Mouse (Mus musculus) limb, embryonic 15.5 days (tissue): ENCODE measurements around the gene Dmd. TPM values are rescaled to one million over a fixed set of nuclear protein-coding genes. Genes with fewer than 3 reads are reported as not detected.

Experiments used
- ATAC-seq: fragments of 200-750 bp; cut with Nextera tagmentation; 2 replicates; pipeline ENCODE4 v1.8.0; 2017; ENCODE audit warnings: low read depth, moderate TSS enrichment; ENCODE audit not compliant: insufficient number of reproducible peaks, low FRiP score, low TSS enrichment
- H3K27ac ChIP-seq: fragments of 300-500 bp; sonication (generic); 2 replicates; pipeline ENCODE4 v1.5.1; 2015; ENCODE audit warnings: moderate library complexity, mild to moderate bottlenecking, inconsistent platforms
- H3K27me3 ChIP-seq: fragments of 300-500 bp; sonication (generic); 2 replicates; pipeline ENCODE4 v1.6.1; 2015; ENCODE audit warnings: inconsistent platforms
- H3K36me3 ChIP-seq: fragments of 300-500 bp; sonication (generic); 2 replicates; pipeline ENCODE4 v1.6.1; 2015; ENCODE audit warnings: inconsistent platforms
- H3K4me1 ChIP-seq: fragments of 300-500 bp; sonication (generic); 2 replicates; pipeline ENCODE4 v1.6.1; 2015; ENCODE audit warnings: inconsistent platforms
- H3K4me2 ChIP-seq: fragments of 300-500 bp; sonication (generic); 2 replicates; pipeline ENCODE4 v1.6.1; 2015; ENCODE audit warnings: mild to moderate bottlenecking, inconsistent platforms
- H3K4me3 ChIP-seq: fragments of 300-500 bp; sonication (generic); 2 replicates; pipeline ENCODE4 v1.5.1; 2015; ENCODE audit warnings: mild to moderate bottlenecking, inconsistent platforms
- H3K9ac ChIP-seq: fragments of 300-500 bp; sonication (generic); 2 replicates; pipeline ENCODE4 v1.6.1; 2015; ENCODE audit warnings: inconsistent platforms
- H3K9me3 ChIP-seq: fragments of 300-500 bp; sonication (generic); 2 replicates; pipeline ENCODE4 v1.6.1; 2016; ENCODE audit warnings: inconsistent platforms
- WGBS: fragments of 180-500 bp; shearing (Covaris S2); methylation state at CpG from one replicate; pipeline ENCODE4 v1.1.7; 2015; 5-methylcytosine and 5-hydroxymethylcytosine counted together
- polyA plus RNA-seq: library from polyadenylated mRNA; unstranded; fragments of >200 nt; fragmentation: Nextera tagmentation; extraction: Ambion mirVana; gene quantifications from 2 replicates; pipeline ENCODE4 v1.2.1, GENCODE M21; 2015

Dmd gene
- polyA plus RNA-seq, result 22.3 and 25.3 TPM in 2 replicates

- Histone ChIP-seq H3K27ac (no peak within 1 kb of the TSS), H3K27me3 (no peaks in the 10 kb centered on the region), H3K9me3 (no peaks in the 10 kb centered on the region), H3K4me2 (no peak within 1 kb of the TSS), H3K9ac (no peak within 1 kb of the TSS), H3K4me1 (no peaks in the 10 kb centered on the region), H3K4me3 (no peak within 1 kb of the TSS), H3K36me3 (no peaks in the 10 kb centered on the region)
- no peak for ATAC-seq
- WGBS, result 53% methylated on average over 3 of the region's 3 CpGs
Observed at GRCm38 (mm10) chrX:82948630-82949029, at the start of gene Dmd. Gene Dmd, plus strand, starts transcription at chrX:82948870.

- H3K27me3 ChIP-seq, result no peaks in the 10 kb centered on the region
- no peak overlapping the region for H3K9ac ChIP-seq
- no peak overlapping the region for H3K27ac ChIP-seq
- no peaks in the 10 kb centered on the region for H3K9me3 ChIP-seq
- ATAC-seq, result no peak
- no peaks in the 10 kb centered on the region for H3K4me1 ChIP-seq
- no peaks in the 10 kb centered on the region for H3K36me3 ChIP-seq
- H3K4me3 ChIP-seq, result no peak overlapping the region
- H3K4me2 ChIP-seq, result no peak overlapping the region
Observed at GRCm38 (mm10) chrX:82901515-82901914, 47.2 kb upstream of the Dmd start.

GRCm38 (mm10) chrX:82987683-82988082 lies 39.0 kb downstream of the Dmd start:
- H3K4me1 ChIP-seq, result no peaks in the 10 kb centered on the region
- 74% methylated on average over 1 of the region's 1 CpGs for WGBS
- H3K4me2 ChIP-seq, result no peak overlapping the region
- H3K36me3 ChIP-seq, result no peaks in the 10 kb centered on the region
- H3K9ac ChIP-seq, result no peak overlapping the region
- no peak for ATAC-seq
- H3K9me3 ChIP-seq, result no peaks in the 10 kb centered on the region
- no peak overlapping the region for H3K27ac ChIP-seq
- H3K27me3 ChIP-seq, result no peaks in the 10 kb centered on the region
- no peak overlapping the region for H3K4me3 ChIP-seq

GRCm38 (mm10) chrX:83050190-83050589 lies 101.5 kb downstream of the Dmd start:
- H3K4me2 ChIP-seq, result no peak overlapping the region
- H3K36me3 ChIP-seq, result no peaks in the 10 kb centered on the region
- no peaks in the 10 kb centered on the region for H3K9me3 ChIP-seq
- 57% methylated on average over 1 of the region's 1 CpGs for WGBS
- no peaks in the 10 kb centered on the region for H3K27me3 ChIP-seq
- ATAC-seq, result no peak
- no peak overlapping the region for H3K27ac ChIP-seq
- no peak overlapping the region for H3K4me3 ChIP-seq
- H3K9ac ChIP-seq, result no peak overlapping the region
- no peaks in the 10 kb centered on the region for H3K4me1 ChIP-seq

- no peak overlapping the region for H3K9ac ChIP-seq
- H3K4me3 ChIP-seq, result no peak overlapping the region
- no peaks in the 10 kb centered on the region for H3K9me3 ChIP-seq
- no peaks in the 10 kb centered on the region for H3K4me1 ChIP-seq
- H3K36me3 ChIP-seq, result no peaks in the 10 kb centered on the region
- no peak overlapping the region for H3K27ac ChIP-seq
- 62% methylated on average over 2 of the region's 2 CpGs for WGBS
- no peak overlapping the region for H3K4me2 ChIP-seq
- no peak for ATAC-seq
- no peaks in the 10 kb centered on the region for H3K27me3 ChIP-seq
Observed at GRCm38 (mm10) chrX:83116171-83116876, 167.7 kb downstream of the Dmd start.

- H3K4me2 ChIP-seq, result no peak overlapping the region
- no peaks in the 10 kb centered on the region for H3K4me1 ChIP-seq
- no peak overlapping the region for H3K27ac ChIP-seq
- no peak overlapping the region for H3K4me3 ChIP-seq
- ATAC-seq, result no peak
- no peaks in the 10 kb centered on the region for H3K9me3 ChIP-seq
- 46% methylated on average over 2 of the region's 2 CpGs for WGBS
- no peak overlapping the region for H3K9ac ChIP-seq
- no peaks in the 10 kb centered on the region for H3K36me3 ChIP-seq
- H3K27me3 ChIP-seq, result no peaks in the 10 kb centered on the region
Observed at GRCm38 (mm10) chrX:83117198-83117597, 168.5 kb downstream of the Dmd start.

GRCm38 (mm10) chrX:83220563-83220962 lies 271.9 kb downstream of the Dmd start:
- Histone ChIP-seq H3K4me1 (no peaks in the 10 kb centered on the region), H3K27ac (no peak overlapping the region), H3K4me2 (no peak overlapping the region), H3K27me3 (no peaks in the 10 kb centered on the region), H3K9ac (no peak overlapping the region), H3K4me3 (no peak overlapping the region), H3K36me3 (no peaks in the 10 kb centered on the region), H3K9me3 (no peaks in the 10 kb centered on the region)
- 58% methylated on average over 2 of the region's 2 CpGs for WGBS
- ATAC-seq, result no peak

- ATAC-seq, result no peak
- no peaks in the 10 kb centered on the region for H3K9me3 ChIP-seq
Observed at GRCm38 (mm10) chrX:83221050-83221449, 272.4 kb downstream of the Dmd start.

GRCm38 (mm10) chrX:83487598-83487997 lies 538.9 kb downstream of the Dmd start, which contains the start of gene Tsga8:
Gene Tsga8, minus strand, starts transcription at chrX:83487924.
- no peaks in the 10 kb centered on the region for H3K4me1 ChIP-seq
- no peak within 1 kb of the TSS for H3K9ac ChIP-seq
- H3K27me3 ChIP-seq, result no peaks in the 10 kb centered on the region
- H3K4me2 ChIP-seq, result no peak within 1 kb of the TSS
- 87% methylated on average over 15 of the region's 15 CpGs for WGBS
- H3K4me3 ChIP-seq, result no peak within 1 kb of the TSS
- no peaks in the 10 kb centered on the region for H3K9me3 ChIP-seq
- no peak within 1 kb of the TSS for H3K27ac ChIP-seq
- H3K36me3 ChIP-seq, result no peaks in the 10 kb centered on the region
- ATAC-seq, result no peak

More at GRCm38 (mm10) chrX:83221050-83221449, 272.4 kb downstream of the Dmd start:
- Histone ChIP-seq H3K36me3 (no peaks in the 10 kb centered on the region), H3K9ac (no peak overlapping the region), H3K4me1 (no peaks in the 10 kb centered on the region), H3K4me2 (no peak overlapping the region), H3K27ac (no peak overlapping the region), H3K27me3 (no peaks in the 10 kb centered on the region), H3K4me3 (no peak overlapping the region)
- WGBS, result 64% methylated on average over 1 of the region's 1 CpGs

- no peak overlapping the region for H3K27ac ChIP-seq
- H3K27me3 ChIP-seq, result no peaks in the 10 kb centered on the region
- no peak overlapping the region for H3K4me2 ChIP-seq
- H3K9ac ChIP-seq, result no peak overlapping the region
- no peaks in the 10 kb centered on the region for H3K4me1 ChIP-seq
- no peak for ATAC-seq
- no peaks in the 10 kb centered on the region for H3K9me3 ChIP-seq
- 67% methylated on average over 1 of the region's 1 CpGs for WGBS
- H3K36me3 ChIP-seq, result no peaks in the 10 kb centered on the region
- no peak overlapping the region for H3K4me3 ChIP-seq
Observed at GRCm38 (mm10) chrX:83674998-83675397, 726.3 kb downstream of the Dmd start.

GRCm38 (mm10) chrX:83686547-83686946 lies 737.9 kb downstream of the Dmd start:
- Histone ChIP-seq H3K4me2 (no peak overlapping the region), H3K9ac (no peak overlapping the region), H3K4me3 (no peak overlapping the region), H3K27ac (no peak overlapping the region), H3K4me1 (no peaks in the 10 kb centered on the region), H3K27me3 (no peaks in the 10 kb centered on the region), H3K9me3 (no peaks in the 10 kb centered on the region), H3K36me3 (no peaks in the 10 kb centered on the region)
- no peak for ATAC-seq

GRCm38 (mm10) chrX:83740533-83740932 lies 791.9 kb downstream of the Dmd start:
- Histone ChIP-seq H3K4me3 (no peak overlapping the region), H3K4me1 (no peaks in the 10 kb centered on the region), H3K9ac (no peak overlapping the region), H3K4me2 (no peak overlapping the region), H3K27ac (no peak overlapping the region), H3K36me3 (no peaks in the 10 kb centered on the region), H3K27me3 (no peaks in the 10 kb centered on the region), H3K9me3 (no peaks in the 10 kb centered on the region)
- WGBS, result 3% methylated on average over 1 of the region's 1 CpGs
- ATAC-seq, result no peak
